Mouse (Mus musculus) gastrocnemius, postnatal 36 days (tissue): ENCODE data around the gene Gm12184. TPM values are rescaled to one million over a fixed set of nuclear protein-coding genes. Genes with fewer than 3 reads are reported as not detected.
A peak's percentile ranks its signal among the peaks of the same experiment; 100 is the strongest.
"Not testable (repeated sequence)": the region's sequence is repeated elsewhere in the genome, so short reads cannot be mapped to it uniquely, and the experiment has no call there.

ENCODE experiments used
- DNase-seq, 2 experiments: peaks; one replicate each; pipeline ENCODE4 v3.0.0; 2022
- intact Hi-C: fragments of 180-260 bp; cut with DNase I; formaldehyde crosslinking; loops from one replicate; pipeline ENCODE4 v1.15.1; 2025
- total RNA-seq, 2 experiments: library from RNA; stranded (reverse); gene quantifications; 2 replicates each; pipeline ENCODE4 v1.2.3; 2021

The Gm12184 gene
- total RNA-seq, 2 experiments from 2014 or later, result 0.61 to 0.91 TPM

- no peak for DNase-seq
- intact Hi-C loops, result no loop called here
Measured at GRCm38 (mm10) chr11:48830279-48830678, 3.8 kb upstream of the Gm12184 start.

GRCm38 (mm10) chr11:48827926-48828325 is 1.5 kb upstream of the Gm12184 start:
- intact Hi-C loops, result no loop called here
- no peak for DNase-seq

GRCm38 (mm10) chr11:48826752-48827096 is 269 bp upstream of the Gm12184 start:
- intact Hi-C loops, result no loop called here
- DNase-seq, result no peak

GRCm38 (mm10) chr11:48824311-48824830 is 2.1 kb downstream of the Gm12184 start:
- DNase-seq, result no peak
- intact Hi-C loops, result no loop called here

GRCm38 (mm10) chr11:48823536-48823972 is 2.9 kb downstream of the Gm12184 start:
- intact Hi-C loops, result no loop called here
- peak in 1 of 2 experiments; percentile 39 for DNase-seq

- intact Hi-C loops, result no loop called here
Measured at GRCm38 (mm10) chr11:48822768-48823512, 3.5 kb downstream of the Gm12184 start.

GRCm38 (mm10) chr11:48821299-48821698 is 5.2 kb downstream of the Gm12184 start:
- DNase-seq, intact Hi-C loops: not testable (repeated sequence)

More at GRCm38 (mm10) chr11:48822768-48823512, 3.5 kb downstream of the Gm12184 start:
- DNase-seq, result no peak

GRCm38 (mm10) chr11:48820308-48820674 is 6.2 kb downstream of the Gm12184 start:
- no peak for DNase-seq
- intact Hi-C loops, result no loop called here

GRCm38 (mm10) chr11:48819614-48820307 is 6.7 kb downstream of the Gm12184 start:
- intact Hi-C loops, result loop anchor here (2.0 kb wide), 1 partner anchor 17 kb away; no protein-coding TSS in a partner anchor
- no peak for DNase-seq

GRCm38 (mm10) chr11:48818346-48818745 is 8.1 kb downstream of the Gm12184 start:
- intact Hi-C loops, result loop anchor here (1.0 to 2.0 kb wide), 2 partner anchors 18 to 38 kb away; no protein-coding TSS in a partner anchor
- DNase-seq, result peak; percentile 75 to 78

GRCm38 (mm10) chr11:48817794-48818193 is 8.7 kb downstream of the Gm12184 start:
- intact Hi-C loops, result loop anchor here (1.0 to 2.0 kb wide), 3 partner anchors 17 to 39 kb away; partner anchors contain the start of gene Rack1
- no peak for DNase-seq

GRCm38 (mm10) chr11:48816800-48817665 is 9.4 kb downstream of the Gm12184 start, which contains the start of gene Trim41:
Gene Trim41 (minus strand): TSS chr11:48817353.
- peak; percentile 99 for DNase-seq
- intact Hi-C loops, result loop anchor here (2.0 kb wide), 1 partner anchor 16 kb away; the partner anchor contains the start of gene Rack1

GRCm38 (mm10) chr11:48816281-48816781 is 10.1 kb downstream of the Gm12184 start:
- peak in 1 of 2 experiments; percentile 25 for DNase-seq
- intact Hi-C loops, result loop anchor here (2.0 kb wide), 1 partner anchor 16 kb away; the partner anchor contains the start of gene Rack1

- intact Hi-C loops, result loop anchor here (2.0 kb wide), 1 partner anchor 15 kb away; the partner anchor contains the start of gene Rack1
Measured at GRCm38 (mm10) chr11:48815851-48816250, 10.6 kb downstream of the Gm12184 start.

GRCm38 (mm10) chr11:48813782-48814181 is 12.7 kb downstream of the Gm12184 start:
- intact Hi-C loops, result no loop called here
- no peak for DNase-seq

More at GRCm38 (mm10) chr11:48815851-48816250, 10.6 kb downstream of the Gm12184 start:
- DNase-seq, result no peak

GRCm38 (mm10) chr11:48810142-48810541 is 16.3 kb downstream of the Gm12184 start:
- no peak for DNase-seq
- intact Hi-C loops, result no loop called here

- no peak for DNase-seq
- intact Hi-C loops, result no loop called here
Measured at GRCm38 (mm10) chr11:48809434-48809830, 17.0 kb downstream of the Gm12184 start.

GRCm38 (mm10) chr11:48808737-48809433 is 17.6 kb downstream of the Gm12184 start:
- DNase-seq, result peak; percentile 23 to 28
- intact Hi-C loops, result no loop called here

GRCm38 (mm10) chr11:48808304-48808646 is 18.2 kb downstream of the Gm12184 start:
- DNase-seq, result no peak
- intact Hi-C loops, result no loop called here
